Mouse (Mus musculus) myocyte (in vitro differentiated cells): Measurements from ENCODE around the gene Inhbc. TPM values are rescaled to one million over a fixed set of nuclear protein-coding genes. Genes with fewer than 3 reads are reported as not detected.

Experiments used
- H3K27me3 ChIP-seq: one replicate; pipeline ENCODE4 v1.6.1; 2011; ENCODE audit not compliant: control insufficient read depth, insufficient read depth, insufficient read length
- H3K36me3 ChIP-seq: one replicate; pipeline ENCODE4 v1.6.1; 2011; ENCODE audit not compliant: control insufficient read depth, insufficient read depth
- H3K4me2 ChIP-seq: one replicate; pipeline ENCODE4 v1.6.1; 2011; ENCODE audit warnings: low read depth, control low read depth
- H3K4me3 ChIP-seq: one replicate; pipeline ENCODE4 v1.5.1; 2011; ENCODE audit warnings: mild to moderate bottlenecking, control low read depth, moderate library complexity
- H3K79me2 ChIP-seq: one replicate; pipeline ENCODE4 v1.6.1; 2011; ENCODE audit not compliant: control insufficient read depth, insufficient read depth
- H3ac ChIP-seq: one replicate; pipeline ENCODE4 v1.6.1; 2011; ENCODE audit not compliant: control insufficient read depth, insufficient read length
- CEBPB ChIP-seq: IDR thresholded peaks from 2 replicates; pipeline ENCODE4 v1.6.1; 2011; ENCODE audit warnings: mild to moderate bottlenecking, moderate library complexity; ENCODE audit not compliant: poor library complexity, insufficient read depth, severe bottlenecking
- E2F4 ChIP-seq: IDR thresholded peaks from one replicate; pipeline ENCODE4 v1.6.1; 2011; ENCODE audit warnings: mild to moderate bottlenecking, control low read depth, moderate library complexity; ENCODE audit not compliant: insufficient read depth
- MAX ChIP-seq: IDR thresholded peaks from one replicate; pipeline ENCODE4 v1.6.1; 2011; ENCODE audit warnings: low read depth, mild to moderate bottlenecking, control low read depth
- MYOD1 ChIP-seq, 3 experiments: IDR thresholded peaks; one replicate each; pipeline ENCODE4 v1.6.1; 2011; ENCODE audit warnings: control low read depth in 2 of 3, low read depth in 2 of 3, mild to moderate bottlenecking in 2 of 3, moderate library complexity in 1 of 3; ENCODE audit not compliant: insufficient read length in 2 of 3, control insufficient read depth in 1 of 3
- MYOG ChIP-seq, 3 experiments: IDR thresholded peaks; one replicate each; pipeline ENCODE4 v1.6.1; 2011; ENCODE audit warnings: control low read depth in 2 of 3, low read depth in 2 of 3, mild to moderate bottlenecking in 2 of 3; ENCODE audit not compliant: insufficient read length in 2 of 3, control insufficient read depth in 1 of 3, insufficient read depth in 1 of 3
- POLR2A ChIP-seq: IDR thresholded peaks from one replicate; pipeline ENCODE4 v1.6.1; 2011; ENCODE audit warnings: low read depth, mild to moderate bottlenecking, control low read depth, moderate library complexity; ENCODE audit not compliant: insufficient read length
- POLR2AphosphoS2 ChIP-seq: IDR thresholded peaks from one replicate; pipeline ENCODE4 v1.6.1; 2011; ENCODE audit warnings: low read depth, control low read depth; ENCODE audit not compliant: insufficient read length
- REST ChIP-seq: IDR thresholded peaks from one replicate; pipeline ENCODE4 v1.6.1; 2011; ENCODE audit warnings: mild to moderate bottlenecking, control low read depth, moderate library complexity; ENCODE audit not compliant: insufficient read depth, insufficient read length
- SRF ChIP-seq: IDR thresholded peaks from one replicate; pipeline ENCODE4 v1.6.1; 2011; ENCODE audit warnings: low read depth; ENCODE audit not compliant: control insufficient read depth, insufficient read length
- TCF12 ChIP-seq: IDR thresholded peaks from one replicate; pipeline ENCODE4 v1.6.1; 2011; ENCODE audit warnings: mild to moderate bottlenecking, control low read depth; ENCODE audit not compliant: poor library complexity, insufficient read depth, severe bottlenecking
- TCF3 ChIP-seq: IDR thresholded peaks from one replicate; pipeline ENCODE4 v1.6.1; 2011; ENCODE audit warnings: low read depth, control low read depth; ENCODE audit not compliant: insufficient read length
- USF1 ChIP-seq: IDR thresholded peaks from one replicate; pipeline ENCODE4 v1.6.1; 2011; ENCODE audit warnings: low read depth, mild to moderate bottlenecking, control low read depth, moderate library complexity
- polyA plus RNA-seq: library from polyadenylated mRNA; unstranded; fragments of >200 nt; fragmentation: generic; extraction: Trizol; gene quantifications from one replicate; pipeline ENCODE4 v1.2.1, GENCODE M21; 2012; ENCODE audit warnings: missing spikeins

Gene Inhbc
- polyA plus RNA-seq, 1 experiment: not detected

DNA sequence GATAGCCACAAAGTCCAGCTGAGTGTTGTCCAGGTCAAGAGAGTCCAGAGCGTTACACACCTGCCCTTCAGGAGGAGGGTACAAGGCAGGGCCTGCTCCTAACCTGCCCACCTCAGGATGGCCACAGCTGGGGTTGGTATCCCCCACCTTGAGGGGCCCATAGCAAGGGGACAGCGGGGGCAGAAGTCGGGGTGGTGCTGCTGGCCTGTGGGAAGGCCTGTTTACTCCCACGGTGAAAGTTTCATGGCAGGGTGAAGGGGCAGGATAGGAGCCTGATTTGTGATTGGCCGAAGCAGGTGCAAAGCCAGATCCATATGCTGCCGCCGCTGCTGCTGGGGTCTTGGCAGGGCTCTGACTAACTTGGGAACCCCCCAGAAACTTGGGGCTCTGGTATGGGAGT lies 40.0 kb downstream of the Inhbc start:
- Histone ChIP-seq H3ac (no peak overlapping the region), H3K4me2 (no peak overlapping the region), H3K36me3 (no peaks in the 10 kb centered on the region), H3K27me3 (peaks cover 23% of the 10 kb centered on the region), H3K79me2 (no peaks in the 10 kb centered on the region), H3K4me3 (no peak overlapping the region)
- no peak for TF ChIP-seq USF1
- TF ChIP-seq MAX: no peak
- no peak for TF ChIP-seq E2F4

- no peak overlapping the region for H3K4me2 ChIP-seq
- no peak for TF ChIP-seq CEBPB
- no peak for TF ChIP-seq E2F4
- no peak for TF ChIP-seq TCF3
- no peak for TF ChIP-seq MYOG (IDR thresholded peaks at IDR 0.05; ENCODE audit: control insufficient read depth in 1 of 3, insufficient read depth in 1 of 3, insufficient read length in 2 of 3, low read depth in 2 of 3)
- no peak for TF ChIP-seq MYOD1 (IDR thresholded peaks at IDR 0.05; ENCODE audit: control insufficient read depth in 1 of 3, insufficient read length in 2 of 3, low read depth in 2 of 3)
- TF ChIP-seq SRF: no peak
- TF ChIP-seq MAX: no peak
- TF ChIP-seq TCF12: no peak
- TF ChIP-seq POLR2A: no peak
- TF ChIP-seq USF1: no peak
- TF ChIP-seq POLR2AphosphoS2: no peak
- no peak for TF ChIP-seq REST
- H3K79me2 ChIP-seq: no peaks in the 10 kb centered on the region
- H3ac ChIP-seq: no peak overlapping the region
- no peaks in the 10 kb centered on the region for H3K36me3 ChIP-seq
- peaks cover 28% of the 10 kb centered on the region for H3K27me3 ChIP-seq
- H3K4me3 ChIP-seq: no peak overlapping the region
Measured at GRCm38 (mm10) chr10:127327461-127328145, 42.6 kb downstream of the Inhbc start.

DNA sequence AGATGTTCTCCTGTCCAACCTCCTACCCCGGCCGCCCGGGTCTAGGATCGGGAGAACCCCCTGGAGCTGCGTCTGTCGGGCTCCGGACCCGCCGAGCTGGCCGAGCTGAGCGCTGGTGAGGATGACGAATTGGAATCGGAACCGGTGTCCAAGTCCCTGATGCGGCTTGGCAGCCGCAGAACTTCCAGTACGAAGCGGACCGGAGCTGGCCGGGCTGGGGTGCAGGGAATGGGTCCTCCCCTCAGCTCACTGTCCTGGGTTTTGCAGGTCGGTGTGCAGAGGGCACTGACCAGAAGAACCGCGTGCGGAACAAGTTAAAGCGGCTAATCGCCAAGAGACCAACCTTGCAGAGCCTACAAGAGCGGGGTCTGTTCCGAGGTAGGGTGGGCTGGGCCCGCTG lies 43.4 kb downstream of the Inhbc start:
- no peaks in the 10 kb centered on the region for H3K36me3 ChIP-seq
- H3ac ChIP-seq: no peak overlapping the region
- TF ChIP-seq REST: no peak
- no peak for TF ChIP-seq MYOD1 (IDR thresholded peaks at IDR 0.05; ENCODE audit: control insufficient read depth in 1 of 3, insufficient read length in 2 of 3, low read depth in 2 of 3)
- TF ChIP-seq POLR2AphosphoS2: no peak
- TF ChIP-seq POLR2A: no peak
- no peak for TF ChIP-seq E2F4
- no peak for TF ChIP-seq MYOG (IDR thresholded peaks at IDR 0.05; ENCODE audit: control insufficient read depth in 1 of 3, insufficient read depth in 1 of 3, insufficient read length in 2 of 3, low read depth in 2 of 3)
- no peak for TF ChIP-seq MAX
- TF ChIP-seq SRF: no peak
- TF ChIP-seq TCF3: no peak
- no peak for TF ChIP-seq CEBPB
- TF ChIP-seq TCF12: no peak
- no peak for TF ChIP-seq USF1
- peaks cover 35% of the 10 kb centered on the region for H3K27me3 ChIP-seq
- H3K4me2 ChIP-seq: no peak overlapping the region
- no peaks in the 10 kb centered on the region for H3K79me2 ChIP-seq
- no peak overlapping the region for H3K4me3 ChIP-seq

DNA sequence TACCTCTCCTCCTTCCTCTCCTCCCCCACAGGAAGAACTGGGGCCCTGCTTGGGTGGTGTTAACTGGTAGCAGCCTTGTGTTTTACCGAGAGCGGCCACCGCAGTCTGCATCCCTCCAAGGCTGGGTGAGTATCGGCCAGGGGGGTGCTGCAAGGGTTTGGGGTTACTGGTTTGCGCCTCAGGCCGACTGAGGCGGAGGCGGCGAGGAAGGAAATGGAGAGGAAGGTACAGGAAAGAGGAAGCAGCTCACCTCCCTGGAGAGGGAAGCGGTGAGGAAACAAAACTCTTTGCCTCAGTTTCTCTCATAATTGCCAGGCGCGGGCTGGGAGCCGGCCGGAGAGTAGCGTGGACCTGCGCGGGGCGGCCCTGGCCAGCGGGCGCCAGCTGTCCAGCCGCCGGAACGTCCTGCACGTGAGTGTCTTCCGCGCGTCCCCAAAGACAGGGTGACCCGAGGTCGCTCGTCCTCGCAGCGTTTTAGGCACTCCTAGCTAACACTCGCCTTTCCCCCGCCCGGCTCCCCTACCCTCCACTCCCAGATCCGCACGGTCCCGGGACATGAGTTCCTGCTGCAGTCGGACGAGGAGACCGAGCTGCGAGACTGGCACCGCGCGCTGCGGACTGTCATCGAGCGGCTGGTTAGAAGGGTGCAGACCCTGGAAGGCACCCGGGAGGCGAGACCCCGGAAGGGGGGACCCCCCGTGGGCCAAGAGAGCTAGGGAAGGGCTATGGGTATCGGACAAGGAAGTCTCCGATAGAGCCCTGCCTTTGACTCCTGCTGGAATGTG lies 44.0 kb downstream of the Inhbc start:
- peaks cover 42% of the 10 kb centered on the region for H3K27me3 ChIP-seq
- no peak overlapping the region for H3K4me3 ChIP-seq
- H3ac ChIP-seq: no peak overlapping the region
- H3K79me2 ChIP-seq: no peaks in the 10 kb centered on the region
- H3K36me3 ChIP-seq: no peaks in the 10 kb centered on the region
- H3K4me2 ChIP-seq: no peak overlapping the region
- TF ChIP-seq MYOG (IDR thresholded peaks at IDR 0.05; ENCODE audit: control insufficient read depth in 1 of 3, insufficient read depth in 1 of 3, insufficient read length in 2 of 3, low read depth in 2 of 3): no peak
- no peak for TF ChIP-seq MYOD1 (IDR thresholded peaks at IDR 0.05; ENCODE audit: control insufficient read depth in 1 of 3, insufficient read length in 2 of 3, low read depth in 2 of 3)

DNA sequence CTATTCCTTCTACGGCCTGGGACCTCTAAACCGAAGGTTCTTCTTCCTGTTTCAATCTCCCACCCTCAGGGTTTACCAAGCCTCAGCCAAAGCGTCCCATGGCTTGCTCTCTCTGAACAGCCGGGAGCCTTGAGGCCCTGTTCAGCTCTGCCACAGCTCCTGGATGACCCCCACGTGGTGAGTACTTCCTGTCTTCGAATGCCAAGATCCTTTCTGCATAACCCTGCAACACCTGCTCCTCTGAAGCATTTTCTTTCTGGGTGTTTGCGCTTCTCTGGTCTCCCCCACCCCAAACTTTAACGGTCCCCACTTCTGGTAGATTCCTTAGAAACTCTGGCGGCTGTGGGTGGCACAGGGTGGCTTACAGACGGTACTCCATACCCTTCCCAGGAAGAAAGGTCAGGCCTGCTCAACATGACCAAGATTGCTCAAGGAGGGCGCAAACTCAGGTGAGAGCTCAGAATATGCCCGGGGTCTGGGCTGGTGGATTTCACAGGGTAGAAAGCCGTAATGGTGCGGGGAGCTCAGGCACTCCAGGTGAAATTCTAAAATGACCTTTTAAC lies 44.7 kb downstream of the Inhbc start:
- peaks cover 42% of the 10 kb centered on the region for H3K27me3 ChIP-seq
- no peaks in the 10 kb centered on the region for H3K79me2 ChIP-seq
- H3K36me3 ChIP-seq: no peaks in the 10 kb centered on the region
- no peak overlapping the region for H3K4me2 ChIP-seq
- no peak overlapping the region for H3K4me3 ChIP-seq
- H3ac ChIP-seq: no peak overlapping the region
- TF ChIP-seq TCF12 (no peak), MYOG (IDR thresholded peaks at IDR 0.05; ENCODE audit: control insufficient read depth in 1 of 3, insufficient read depth in 1 of 3, insufficient read length in 2 of 3, low read depth in 2 of 3) (no peak), POLR2A (no peak), SRF (no peak), CEBPB (no peak), E2F4 (no peak), REST (no peak), USF1 (no peak), MYOD1 (IDR thresholded peaks at IDR 0.05; ENCODE audit: control insufficient read depth in 1 of 3, insufficient read length in 2 of 3, low read depth in 2 of 3) (no peak), POLR2AphosphoS2 (no peak), MAX (no peak), TCF3 (no peak)
